Mouse (Mus musculus): ENCODE results near the gene Gstm1. TPM values are rescaled to one million over a fixed set of nuclear protein-coding genes. Genes with fewer than 3 reads are reported as not detected.
"Not testable (repeated sequence)": the region's sequence is repeated elsewhere in the genome, so short reads cannot be mapped to it uniquely, and the experiment has no call there.

Gene Gstm1
- polyA plus RNA-seq, 1 experiment from 2014 or later = 23.7 TPM

DNA sequence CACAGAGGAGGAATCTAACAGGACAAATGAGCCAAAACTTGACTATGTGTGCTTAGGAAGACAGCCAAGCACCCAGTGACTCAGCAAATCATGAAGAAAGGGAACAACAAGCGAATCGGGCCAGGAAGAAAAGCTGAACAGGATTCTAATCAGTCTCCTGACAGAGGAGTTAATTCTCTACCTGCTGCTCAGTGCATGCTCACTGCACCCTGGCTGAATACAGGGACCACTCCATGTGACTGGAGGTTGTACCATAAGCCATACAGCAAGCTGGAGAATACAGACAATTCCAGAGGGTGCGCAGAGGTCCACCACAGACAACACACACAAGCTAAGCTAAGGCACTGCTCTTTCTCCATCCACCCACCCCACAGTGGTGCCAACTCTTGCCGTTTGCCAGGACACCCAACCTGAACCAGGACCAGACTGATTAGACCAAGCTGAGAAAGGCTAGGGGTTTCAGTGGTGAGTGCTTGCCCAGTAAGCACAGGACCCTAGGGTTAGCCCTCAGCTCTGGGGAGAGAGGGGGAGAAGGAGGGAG, 4.4 kb downstream of the Gstm1 start:
- 92% methylated on average over 4 of the region's 4 CpGs for WGBS
- Histone ChIP-seq H3K36me3 (replicated peaks) (no peaks in the 10 kb centered on the region), H3K4me2 (no peak overlapping the region), H3K4me1 (peaks cover 18% of the 10 kb centered on the region), H3K9ac (no peak overlapping the region), H3K9me3 (no peaks in the 10 kb centered on the region), H3K4me3 (replicated peaks) (no peak overlapping the region), H3K27me3 (no peaks in the 10 kb centered on the region; the same call in 1 of the 2 replicates), H3K27ac (no peak overlapping the region)
- no peak for ATAC-seq (ENCODE audit: low FRiP score)

DNA sequence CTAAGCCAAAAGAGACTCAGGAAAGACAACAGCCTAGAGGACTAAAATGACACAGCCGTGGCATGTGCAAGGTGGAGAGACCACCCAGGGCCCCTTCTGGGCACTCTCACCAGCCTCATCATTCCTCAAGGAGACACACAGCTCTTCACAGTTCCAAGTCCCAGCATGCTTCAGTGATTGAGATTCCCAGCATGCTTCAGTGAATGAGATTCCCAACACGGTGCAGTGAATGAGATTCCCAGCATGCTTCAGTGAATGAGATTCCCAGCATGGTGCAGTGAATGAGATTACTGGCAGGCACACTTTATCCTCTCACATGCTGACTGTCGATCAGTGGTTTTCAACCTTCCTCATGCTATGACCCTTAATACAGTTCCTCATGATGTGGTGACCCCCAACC, 6.2 kb downstream of the Gstm1 start:
- no peaks in the 10 kb centered on the region for H3K36me3 ChIP-seq (replicated peaks)
- 33% methylated on average over 3 of the region's 3 CpGs for WGBS
- no peaks in the 10 kb centered on the region; the same call in 1 of the 2 replicates for H3K27me3 ChIP-seq
- peaks cover 6% of the 10 kb centered on the region for H3K4me1 ChIP-seq
- no peak overlapping the region for H3K9ac ChIP-seq
- H3K27ac ChIP-seq = no peak overlapping the region
- peak; percentile 72 for ATAC-seq (ENCODE audit: low FRiP score)
- H3K4me2 ChIP-seq = no peak overlapping the region
- H3K9me3 ChIP-seq = no peaks in the 10 kb centered on the region
- H3K4me3 ChIP-seq (replicated peaks) = no peak overlapping the region

DNA sequence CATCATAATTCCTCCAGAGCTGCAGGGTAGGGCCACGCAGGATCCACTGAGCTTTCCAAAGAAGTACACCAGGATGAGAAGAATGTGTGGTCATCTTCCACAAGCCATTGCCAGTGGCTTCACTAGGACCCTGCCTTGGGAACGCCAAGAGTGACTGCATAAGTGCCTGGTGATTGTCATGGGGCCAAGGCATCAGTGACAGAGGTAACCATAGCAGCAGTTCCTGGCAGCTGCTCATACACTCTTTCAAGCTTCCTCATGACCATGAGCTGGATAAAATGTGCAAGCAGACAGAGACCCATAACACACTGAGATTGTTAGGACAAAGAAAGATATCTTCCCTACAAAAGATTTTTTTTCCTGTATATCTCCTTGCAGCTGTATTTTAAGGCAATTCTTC, 7.5 kb downstream of the Gstm1 start:
- no peaks in the 10 kb centered on the region for H3K9me3 ChIP-seq
- H3K4me2 ChIP-seq = no peak overlapping the region
- peaks cover 6% of the 10 kb centered on the region for H3K4me1 ChIP-seq
- no peak overlapping the region for H3K4me3 ChIP-seq (replicated peaks)
- no peaks in the 10 kb centered on the region for H3K36me3 ChIP-seq (replicated peaks)
- 78% methylated on average over 2 of the region's 2 CpGs for WGBS
- no peak for ATAC-seq (ENCODE audit: low FRiP score)
- H3K27ac ChIP-seq = no peak overlapping the region
- H3K9ac ChIP-seq = no peak overlapping the region
- H3K27me3 ChIP-seq = no peaks in the 10 kb centered on the region

DNA sequence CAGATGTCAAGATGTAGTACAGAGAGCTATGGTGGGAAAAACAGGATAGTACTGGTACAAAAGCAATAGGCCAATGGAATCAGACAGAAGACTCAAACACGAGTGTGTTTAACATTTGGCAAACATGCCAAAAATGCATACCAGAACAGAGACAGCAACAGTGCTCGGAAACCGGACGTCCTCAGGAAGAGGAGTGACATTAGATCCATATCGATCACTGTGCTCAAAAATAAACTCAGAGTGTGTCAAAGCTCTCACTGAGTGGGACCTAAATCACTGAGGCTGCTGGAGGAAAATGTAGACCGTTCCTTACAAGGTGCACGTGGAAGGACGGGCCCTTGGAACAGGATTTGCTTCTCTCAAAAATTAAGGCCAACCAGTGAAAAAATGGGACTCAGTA, 15.8 kb downstream of the Gstm1 start:
- no peak overlapping the region for H3K4me3 ChIP-seq (replicated peaks)
- no peaks in the 10 kb centered on the region for H3K36me3 ChIP-seq (replicated peaks)
- no peak overlapping the region for H3K27ac ChIP-seq
- no peaks in the 10 kb centered on the region for H3K4me1 ChIP-seq
- WGBS = 91% methylated on average over 8 of the region's 8 CpGs
- H3K27me3 ChIP-seq = no peaks in the 10 kb centered on the region
- H3K9ac ChIP-seq = no peak overlapping the region
- ATAC-seq (ENCODE audit: low FRiP score) = no peak
- no peak overlapping the region for H3K4me2 ChIP-seq
- H3K9me3 ChIP-seq = no peaks in the 10 kb centered on the region

DNA sequence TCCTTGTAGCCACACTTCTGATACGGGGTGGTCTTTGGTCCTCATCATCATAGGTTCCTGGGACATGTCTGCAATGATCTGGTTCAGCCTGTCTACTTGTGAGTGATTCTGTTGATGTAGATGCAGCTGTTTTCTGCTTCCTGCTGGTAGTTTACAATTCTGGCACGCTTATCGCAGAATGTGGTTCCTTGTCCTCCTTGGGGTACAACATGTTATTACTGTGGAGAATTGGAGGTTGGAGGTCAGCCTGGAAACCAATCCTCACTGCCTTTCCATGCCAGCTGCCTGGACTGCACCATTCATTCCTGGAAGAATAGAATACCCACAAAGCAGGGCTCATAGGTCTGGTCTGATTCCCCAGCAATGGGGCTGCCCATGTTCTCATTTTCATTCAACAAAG, 18.3 kb downstream of the Gstm1 start:
- H3K27ac ChIP-seq = no peak overlapping the region
- no peaks in the 10 kb centered on the region for H3K27me3 ChIP-seq
- no peaks in the 10 kb centered on the region for H3K4me1 ChIP-seq
- H3K4me2 ChIP-seq = no peak overlapping the region
- no peak overlapping the region for H3K9ac ChIP-seq
- ATAC-seq (ENCODE audit: low FRiP score) = no peak
- no peak overlapping the region for H3K4me3 ChIP-seq (replicated peaks)
- H3K36me3 ChIP-seq (replicated peaks) = no peaks in the 10 kb centered on the region
- 85% methylated on average over 3 of the region's 3 CpGs for WGBS
- H3K9me3 ChIP-seq = no peaks in the 10 kb centered on the region

DNA sequence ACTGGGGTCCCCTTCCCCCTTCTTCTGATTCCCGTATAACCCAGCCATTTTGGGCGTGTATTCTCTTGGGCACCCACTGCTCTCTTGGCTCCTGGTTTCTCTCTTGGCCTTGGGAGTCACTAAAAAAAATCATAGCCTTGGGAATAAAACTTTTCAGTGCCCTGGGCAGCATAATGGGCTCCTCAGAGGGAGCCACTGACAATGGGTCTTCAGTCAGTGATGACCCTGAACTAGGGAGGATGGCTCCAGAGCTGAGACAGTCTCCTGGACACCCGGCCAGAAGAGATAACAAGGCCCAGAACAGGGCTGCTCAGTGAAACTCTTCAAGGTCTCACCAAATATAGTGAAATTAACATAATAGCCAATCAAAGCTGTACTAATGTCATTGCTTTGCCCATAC, 19.2 kb downstream of the Gstm1 start:
- ATAC-seq (ENCODE audit: low FRiP score) = no peak
- Histone ChIP-seq H3K4me3 (replicated peaks) (no peak overlapping the region), H3K4me2 (no peak overlapping the region), H3K9ac (no peak overlapping the region), H3K27ac (no peak overlapping the region), H3K4me1 (no peaks in the 10 kb centered on the region), H3K9me3 (no peaks in the 10 kb centered on the region), H3K36me3 (replicated peaks) (no peaks in the 10 kb centered on the region), H3K27me3 (no peaks in the 10 kb centered on the region)
- WGBS = 76% methylated on average over 3 of the region's 3 CpGs

DNA sequence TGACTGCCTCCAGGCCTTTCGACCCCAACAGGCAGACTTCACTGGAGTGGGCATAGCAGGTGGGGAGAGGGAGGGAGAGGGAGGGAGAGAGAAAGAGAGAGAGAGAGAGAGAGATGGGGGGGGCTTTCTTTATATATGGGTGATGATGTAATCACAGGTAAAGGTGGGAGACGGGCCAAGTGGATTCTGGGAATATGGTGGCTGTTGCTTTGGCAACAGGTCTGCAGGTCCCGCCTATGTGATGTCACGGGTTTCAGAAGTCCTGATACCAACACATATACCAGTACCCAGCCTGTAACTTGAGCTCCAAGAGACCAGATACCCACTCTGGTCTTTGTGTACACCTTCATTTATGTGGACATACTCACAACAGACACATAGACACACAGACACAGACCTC, 21.2 kb downstream of the Gstm1 start:
- no peak overlapping the region for H3K9ac ChIP-seq

DNA sequence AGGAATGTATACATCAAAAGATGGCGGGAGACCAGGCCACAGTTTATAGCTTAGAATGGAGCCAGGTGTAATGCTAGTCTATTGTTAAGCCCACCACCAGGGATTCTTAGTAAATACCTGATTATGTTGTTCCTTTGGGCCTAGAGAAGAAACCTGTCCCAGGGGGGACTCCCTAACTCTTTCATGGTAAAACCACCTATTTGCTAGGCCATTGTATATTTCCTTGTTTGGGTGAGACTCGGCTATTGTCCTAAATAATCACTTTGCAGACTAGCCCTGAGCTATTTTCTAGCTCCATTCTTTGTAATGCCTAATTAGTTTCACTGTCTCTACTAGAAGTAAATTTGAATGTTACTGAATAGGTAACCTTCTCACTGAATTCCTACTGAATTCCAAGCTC, 21.8 kb downstream of the Gstm1 start:
- not testable (repeated sequence) for H3K4me2 ChIP-seq; H3K27ac ChIP-seq; H3K4me3 ChIP-seq (replicated peaks); H3K9me3 ChIP-seq; H3K9ac ChIP-seq; ATAC-seq (ENCODE audit: low FRiP score); H3K27me3 ChIP-seq; H3K36me3 ChIP-seq (replicated peaks); H3K4me1 ChIP-seq
- 73% methylated on average over 2 of the region's 2 CpGs for WGBS

More for the DNA sequence above, 21.2 kb downstream of the Gstm1 start:
- Histone ChIP-seq H3K9me3 (no peaks in the 10 kb centered on the region), H3K4me2 (no peak overlapping the region), H3K4me1 (no peaks in the 10 kb centered on the region), H3K4me3 (replicated peaks) (no peak overlapping the region), H3K27ac (no peak overlapping the region), H3K36me3 (replicated peaks) (no peaks in the 10 kb centered on the region), H3K27me3 (no peaks in the 10 kb centered on the region)
- 75% methylated on average over 4 of the region's 4 CpGs for WGBS
- no peak for ATAC-seq (ENCODE audit: low FRiP score)

DNA sequence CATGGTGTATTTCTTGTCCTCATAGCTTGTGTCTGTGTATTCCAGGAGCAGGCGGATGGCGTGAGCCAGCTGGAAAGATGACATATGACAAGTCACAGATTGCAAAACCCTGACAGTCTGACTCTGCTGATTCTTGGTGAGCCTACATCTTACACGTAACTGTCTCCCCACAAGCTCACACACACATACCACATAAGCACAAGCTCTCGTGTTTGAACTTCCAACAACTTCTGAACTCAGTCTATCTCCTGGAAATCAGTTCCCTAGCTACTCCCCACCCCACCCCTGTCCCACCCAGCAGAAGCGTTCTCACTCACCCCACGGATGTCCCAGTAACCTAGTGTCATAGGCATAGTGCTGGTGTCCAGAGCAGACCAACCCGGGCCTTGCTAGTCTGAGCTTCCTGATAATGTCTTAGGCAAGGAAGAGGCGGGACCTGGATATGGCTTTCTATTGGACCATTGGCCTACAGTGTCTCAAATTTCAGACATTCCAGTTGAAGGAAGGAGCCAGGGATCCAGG, 31.7 kb downstream of the Gstm1 start, which contains the start of gene Gstm2:
Gene Gstm2, minus strand, starts transcription at position 413 of the 522 bp plus-strand sequence.
- 69% methylated on average over 8 of the region's 8 CpGs for WGBS
- ATAC-seq (ENCODE audit: low FRiP score) = no peak

DNA sequence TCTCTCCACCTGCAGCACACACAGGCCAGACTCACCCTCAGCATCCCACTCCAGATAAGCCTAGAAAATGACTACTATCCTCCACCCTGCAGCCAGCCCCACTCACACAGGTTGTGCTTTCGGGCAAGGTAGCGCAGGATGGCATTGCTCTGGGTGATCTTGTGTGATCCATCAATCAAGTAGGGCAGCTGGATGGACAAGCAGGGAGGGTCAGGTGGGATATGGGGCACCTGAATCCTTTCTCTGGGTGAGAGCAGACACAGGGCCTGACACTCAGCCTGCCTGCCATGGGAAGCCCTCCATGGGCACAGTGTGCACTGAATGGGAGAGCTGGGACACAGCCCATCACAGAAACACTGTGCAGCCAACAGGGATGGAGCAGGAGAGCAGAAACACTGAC, 32.6 kb downstream of the Gstm1 start:
- not testable (repeated sequence) for H3K27ac ChIP-seq; H3K4me1 ChIP-seq; ATAC-seq (ENCODE audit: low FRiP score); H3K27me3 ChIP-seq; H3K4me2 ChIP-seq; H3K9me3 ChIP-seq; H3K9ac ChIP-seq; H3K36me3 ChIP-seq (replicated peaks); H3K4me3 ChIP-seq (replicated peaks)
- 100% methylated on average over 2 of the region's 2 CpGs for WGBS

More for the DNA sequence above, 31.7 kb downstream of the Gstm1 start, which contains the start of gene Gstm2:
- Histone ChIP-seq H3K9me3 (no peaks in the 10 kb centered on the region), H3K36me3 (replicated peaks) (no peaks in the 10 kb centered on the region), H3K27me3 (no peaks in the 10 kb centered on the region), H3K4me2 (no peak within 1 kb of the TSS), H3K9ac (no peak within 1 kb of the TSS), H3K27ac (no peak within 1 kb of the TSS), H3K4me3 (replicated peaks) (no peak within 1 kb of the TSS), H3K4me1 (no peaks in the 10 kb centered on the region)

DNA sequence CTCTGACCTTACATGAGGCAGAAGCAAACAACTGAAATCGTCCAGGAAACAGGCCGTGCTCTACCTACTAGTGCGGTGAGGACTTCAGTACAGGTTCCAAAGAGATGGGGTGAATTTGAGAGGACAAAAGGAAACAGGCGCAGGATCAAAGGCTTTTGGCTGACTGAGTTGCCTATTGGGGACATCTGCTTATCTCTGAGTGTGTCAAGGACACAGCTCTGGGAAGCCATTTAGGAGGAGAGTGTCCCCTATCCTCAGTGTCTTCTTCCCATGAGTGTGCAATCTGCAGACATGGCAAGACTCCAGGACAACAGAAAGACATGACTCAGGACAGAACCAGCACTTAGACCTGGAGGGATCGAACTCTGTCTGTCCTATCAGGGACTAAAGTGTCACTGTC, 33.3 kb downstream of the Gstm1 start:
- Histone ChIP-seq H3K4me3 (replicated peaks) (no peak overlapping the region), H3K9me3 (no peaks in the 10 kb centered on the region), H3K9ac (no peak overlapping the region), H3K36me3 (replicated peaks) (no peaks in the 10 kb centered on the region), H3K27me3 (no peaks in the 10 kb centered on the region), H3K4me2 (no peak overlapping the region), H3K4me1 (no peaks in the 10 kb centered on the region), H3K27ac (no peak overlapping the region)
- 88% methylated on average over 5 of the region's 5 CpGs for WGBS
- no peak for ATAC-seq (ENCODE audit: low FRiP score)

DNA sequence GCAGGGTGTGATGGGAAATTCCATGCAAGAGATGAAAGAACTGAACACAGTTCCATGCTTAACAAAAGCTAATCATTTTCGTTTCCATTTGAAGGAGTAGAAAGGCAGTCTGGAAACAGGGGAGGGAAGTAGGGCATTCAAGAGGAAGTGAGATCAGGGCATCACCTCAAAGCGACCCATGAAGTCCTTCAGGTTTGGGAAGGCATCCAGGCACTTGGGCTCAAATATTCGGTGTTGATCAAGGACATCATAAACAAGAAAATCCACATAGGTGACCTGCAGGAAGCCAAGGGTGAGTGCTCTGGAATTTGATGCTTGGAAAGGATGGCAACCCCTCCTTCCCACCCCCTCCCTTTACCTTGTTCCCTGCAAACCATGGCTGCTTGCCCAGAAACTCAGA, 34.0 kb downstream of the Gstm1 start:
- H3K27ac ChIP-seq = no peak overlapping the region
- no peak overlapping the region for H3K4me3 ChIP-seq (replicated peaks)
- WGBS = 77% methylated on average over 3 of the region's 3 CpGs
- no peaks in the 10 kb centered on the region for H3K9me3 ChIP-seq
- H3K27me3 ChIP-seq = no peaks in the 10 kb centered on the region
- no peak for ATAC-seq (ENCODE audit: low FRiP score)
- H3K4me2 ChIP-seq = no peak overlapping the region
- H3K9ac ChIP-seq = no peak overlapping the region
- no peaks in the 10 kb centered on the region for H3K36me3 ChIP-seq (replicated peaks)
- no peaks in the 10 kb centered on the region for H3K4me1 ChIP-seq

DNA sequence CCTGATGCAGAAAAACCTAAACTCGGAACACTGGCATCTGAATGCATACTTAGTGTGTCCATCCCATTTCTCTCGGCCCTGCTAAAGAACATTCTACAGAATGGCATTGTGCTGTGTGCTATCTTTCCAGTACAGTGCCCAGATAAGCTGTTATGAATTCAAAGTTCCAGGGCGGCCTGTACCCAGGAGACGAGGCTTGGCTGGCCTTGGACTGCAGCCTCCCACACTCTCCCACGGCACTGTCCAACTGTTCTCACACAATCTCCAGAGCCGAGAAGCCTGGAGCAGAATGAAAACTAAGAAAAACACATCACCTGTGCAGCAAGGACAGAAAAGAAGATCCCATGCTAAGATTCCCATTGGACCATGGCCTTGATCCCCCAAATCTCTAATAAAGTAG, 35.0 kb downstream of the Gstm1 start:
- 83% methylated on average over 6 of the region's 6 CpGs for WGBS
- Histone ChIP-seq H3K27ac (no peak overlapping the region), H3K27me3 (no peaks in the 10 kb centered on the region), H3K4me1 (no peaks in the 10 kb centered on the region), H3K9me3 (no peaks in the 10 kb centered on the region), H3K36me3 (replicated peaks) (no peaks in the 10 kb centered on the region), H3K9ac (no peak overlapping the region), H3K4me2 (no peak overlapping the region), H3K4me3 (replicated peaks) (no peak overlapping the region)
- no peak for ATAC-seq (ENCODE audit: low FRiP score)
